Mouse (Mus musculus): ENCODE results near the gene Rgp1. TPM values are rescaled to one million over a fixed set of nuclear protein-coding genes. Genes with fewer than 3 reads are reported as not detected.

The Rgp1 gene
- total RNA-seq, 1 experiment from 2014 or later, result 28.6 TPM

GRCm38 (mm10) chr4:43631046-43631955 lies 52.8 kb downstream of the Rgp1 start, which contains the start of gene Npr2:
TSS of gene Npr2 (plus strand) at chr4:43631935.
- no peak for ATAC-seq (replicated peaks; ENCODE audit: insufficient number of reproducible peaks, low FRiP score, low TSS enrichment, poor library complexity, severe bottlenecking)

- no peak for ATAC-seq (replicated peaks; ENCODE audit: insufficient number of reproducible peaks, low FRiP score, low TSS enrichment, poor library complexity, severe bottlenecking)
These were observed 53.7 kb downstream of the Rgp1 start for GRCm38 (mm10) chr4:43631956-43632920.

GRCm38 (mm10) chr4:43633296-43633695 lies 54.8 kb downstream of the Rgp1 start:
- no peak for ATAC-seq (replicated peaks; ENCODE audit: insufficient number of reproducible peaks, low FRiP score, low TSS enrichment, poor library complexity, severe bottlenecking)

- no peak for ATAC-seq (replicated peaks; ENCODE audit: insufficient number of reproducible peaks, low FRiP score, low TSS enrichment, poor library complexity, severe bottlenecking)
These were observed 55.2 kb downstream of the Rgp1 start for GRCm38 (mm10) chr4:43633736-43634135.

GRCm38 (mm10) chr4:43634621-43635374 lies 56.3 kb downstream of the Rgp1 start:
- ATAC-seq (replicated peaks; ENCODE audit: insufficient number of reproducible peaks, low FRiP score, low TSS enrichment, poor library complexity, severe bottlenecking), result no peak

- no peak for ATAC-seq (replicated peaks; ENCODE audit: insufficient number of reproducible peaks, low FRiP score, low TSS enrichment, poor library complexity, severe bottlenecking)
These were observed 58.2 kb downstream of the Rgp1 start for GRCm38 (mm10) chr4:43636751-43637150.

Other genes starting within 250 kb of the Rgp1 start
- gene Rusc2, start 196.7 kb upstream of the Rgp1 start, total RNA-seq (2017), result 0.43 to 7.6 TPM in 2 of 3 replicates, not detected in the other
- gene Fam166b, start 149.6 kb upstream of the Rgp1 start, total RNA-seq (2017), result 1.1 to 2.8 TPM in 2 of 3 replicates, not detected in the other
- 12.8 to 21.7 TPM (median 12.9 TPM) in 3 replicates for gene Tesk1, start 136.8 kb upstream of the Rgp1 start, total RNA-seq (2017)
- gene Cd72, start 124.1 kb upstream of the Rgp1 start, total RNA-seq (2017), result 76.6 to 146 TPM (median 108 TPM) in 3 replicates
- 0.49 to 5.0 TPM (median 0.64 TPM) in 3 replicates for gene Sit1, start 95.0 kb upstream of the Rgp1 start, total RNA-seq (2017)
- 21.2 to 29.5 TPM (median 29.3 TPM) in 3 replicates for gene Ccdc107, start 85.8 kb upstream of the Rgp1 start, total RNA-seq (2017)
- gene Arhgef39, start 79.0 kb upstream of the Rgp1 start, total RNA-seq (2017), result 0.97 to 3.4 TPM (median 2.1 TPM) in 3 replicates
- gene Car9, start 71.7 kb upstream of the Rgp1 start, total RNA-seq (2017), result 0.75 to 1.7 TPM (median 1.0 TPM) in 3 replicates
- 4.7 TPM in 1 of 3 replicates, not detected in the others for gene Tpm2, start 55.0 kb upstream of the Rgp1 start, total RNA-seq (2017)
- 80.3 to 165 TPM (median 108 TPM) in 3 replicates for gene Creb3, start 16.4 kb upstream of the Rgp1 start, total RNA-seq (2017)
- 816 to 935 TPM (median 878 TPM) in 3 replicates for gene Tln1, start 16.0 kb upstream of the Rgp1 start, total RNA-seq (2017)
- gene Gba2, start 158 bp downstream of the Rgp1 start, total RNA-seq (2017), result 9.3 to 22.3 TPM (median 9.7 TPM) in 3 replicates
- gene Msmp, start 5.8 kb downstream of the Rgp1 start, total RNA-seq (2017), result 0.48 TPM in 1 of 3 replicates, not detected in the others
- 0.19 to 0.38 TPM in 2 of 3 replicates, not detected in the other for gene Npr2, start 53.2 kb downstream of the Rgp1 start, total RNA-seq (2017)
- not detected in 3 replicates for gene Spag8, start 74.9 kb downstream of the Rgp1 start, total RNA-seq (2017)
- gene Hint2, start 77.8 kb downstream of the Rgp1 start, total RNA-seq (2017), result 21.5 to 26.1 TPM (median 25.9 TPM) in 3 replicates
- 0.19 to 0.32 TPM (median 0.19 TPM) in 3 replicates for gene Tmem8b, start 90.3 kb downstream of the Rgp1 start, total RNA-seq (2017)
- 0.68 to 1.0 TPM (median 0.96 TPM) in 3 replicates for gene Fam221b, start 90.4 kb downstream of the Rgp1 start, total RNA-seq (2017)
- gene Olfr70, start 122.1 kb downstream of the Rgp1 start, total RNA-seq (2017), result 0.53 TPM in 1 of 3 replicates, not detected in the others
- gene Olfr71, start 131.5 kb downstream of the Rgp1 start, total RNA-seq (2017), result not detected in 3 replicates
- gene Hrct1, start 148.5 kb downstream of the Rgp1 start, total RNA-seq (2017), result not detected in 3 replicates
- gene Spaar, start 151.3 kb downstream of the Rgp1 start, total RNA-seq (2017), result not detected in 3 replicates
- not detected in 3 replicates for gene Olfr159, start 192.3 kb downstream of the Rgp1 start, total RNA-seq (2017)
- not detected in 3 replicates for gene Olfr156, start 245.2 kb downstream of the Rgp1 start, total RNA-seq (2017)

Data from monocyte, adult 5-6 weeks (primary cell).